Comparison of ENCODE assay signal across 9 mouse cellular contexts in the genomic region with DNA sequence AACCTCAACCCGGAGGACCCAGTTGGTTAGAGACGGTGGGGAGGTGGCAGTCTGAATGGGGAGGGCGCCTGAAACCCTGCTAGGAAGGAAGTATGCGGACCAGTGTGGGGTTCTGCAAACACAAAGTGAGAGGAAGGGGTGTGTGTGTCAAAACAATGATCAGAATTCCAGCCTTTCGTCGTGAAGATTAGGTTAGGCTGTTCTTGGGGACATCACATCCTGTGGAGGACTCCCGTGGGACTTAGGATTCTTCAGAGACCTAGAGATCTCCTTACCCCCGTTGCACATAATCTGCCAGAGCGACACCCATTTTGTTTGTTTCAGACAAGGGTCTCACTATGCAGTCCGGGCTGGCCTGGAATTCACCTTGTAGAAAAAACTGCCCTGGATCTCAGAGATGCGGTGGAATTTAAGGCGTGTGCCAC. TPM values are rescaled to one million over a fixed set of nuclear protein-coding genes. Genes with fewer than 3 reads are reported as not detected.
DNase-seq lines count a peak whose midpoint lies in the region; ATAC-seq lines count a peak whose summit lies in the region.
"Had no signal": no experiment of that assay in that cellular context is flagged by ENCODE, and none has a peak within 500 bp of the region (broad histone marks: within the 10 kb centered on the region; RNA-seq: fewer than 3 reads in every experiment).

No protein-coding gene starts in this region.

- WGBS in heart, embryonic 16.5 days: 7% methylated on average over 12 of the region's 12 CpGs
- 5% methylated on average over 12 of the region's 12 CpGs for WGBS in limb, embryonic 15.5 days

- H3K4me1 ChIP-seq in heart, embryonic 16.5 days (ENCODE audit: control insufficient read depth, insufficient read depth, low read length): peaks cover 28% of the 10 kb centered on the region
- H3K4me1 ChIP-seq in limb, embryonic 15.5 days: peaks cover 37% of the 10 kb centered on the region

- peak overlapping the region; percentile 97 for H3K4me2 ChIP-seq in heart, embryonic 16.5 days (ENCODE audit: low read depth, low read length)
- H3K4me2 ChIP-seq in limb, embryonic 15.5 days: peak overlapping the region; percentile 96

- no peak for ATAC-seq in cerebellum, adult (ENCODE audit: insufficient number of reproducible peaks, low FRiP score, low TSS enrichment)
- ATAC-seq in heart, embryonic 16.5 days (replicated peaks; ENCODE audit: extremely low read depth, insufficient read depth, low FRiP score): peak; percentile 50
- ATAC-seq in limb, embryonic 15.5 days (ENCODE audit: insufficient number of reproducible peaks, low FRiP score, low TSS enrichment, low read depth): no peak

- peak overlapping the region; percentile 74 for H3K9ac ChIP-seq in heart, embryonic 16.5 days (ENCODE audit: low read length)
- H3K9ac ChIP-seq in limb, embryonic 15.5 days: peak overlapping the region; percentile 33; the same call in 1 of the 2 replicates

- H3K9me3 ChIP-seq in heart, embryonic 16.5 days (replicated peaks; ENCODE audit: control insufficient read depth, low read length): no peaks in the 10 kb centered on the region
- no peaks in the 10 kb centered on the region for H3K9me3 ChIP-seq in limb, embryonic 15.5 days

- H3K27ac ChIP-seq in heart, embryonic 16.5 days (ENCODE audit: low read length): peak overlapping the region; percentile 95
- peak overlapping the region; percentile 93 for H3K27ac ChIP-seq in limb, embryonic 15.5 days

- H3K4me3 ChIP-seq in heart, embryonic 16.5 days (ENCODE audit: low read length): peak overlapping the region; percentile 70
- H3K4me3 ChIP-seq in limb, embryonic 15.5 days: peak overlapping the region; percentile 62

- H3K36me3 ChIP-seq in heart, embryonic 16.5 days (ENCODE audit: control insufficient read depth, insufficient read depth): peaks cover 21% of the 10 kb centered on the region
- H3K36me3 ChIP-seq in limb, embryonic 15.5 days: peaks cover 17% of the 10 kb centered on the region

- peak; percentile 30 to 46 for DNase-seq in cerebellum, postnatal 10 days
- peak; percentile 52 for DNase-seq in embryo, embryonic 9.5 days (ENCODE audit: extremely low spot score)
- peak; percentile 60 for DNase-seq in neural tube, embryonic 10.5 days (ENCODE audit: extremely low spot score, low spot score)
- DNase-seq in urinary bladder, postnatal 25 days (ENCODE audit: low spot score): no peak
- DNase-seq in right cerebral cortex, adult 18-20 months: no peak

- H3K27me3 ChIP-seq in heart, embryonic 16.5 days (ENCODE audit: control insufficient read depth, insufficient read depth, low read length): no peaks in the 10 kb centered on the region
- no peaks in the 10 kb centered on the region for H3K27me3 ChIP-seq in limb, embryonic 15.5 days
- H3K27me3 ChIP-seq: Patski had no signal

RNA-seq across cellular contexts. Expression of a gene that starts 0.7 kb away (rescaled TPM):
- polyA plus RNA-seq in heart, embryonic 16.5 days (2015; fragmentation: Nextera tagmentation; extraction: Ambion mirVana): 189 and 195 TPM in 2 replicates
- 164 and 184 TPM in 2 replicates for polyA plus RNA-seq in limb, embryonic 15.5 days (2015; fragmentation: Nextera tagmentation; extraction: Ambion mirVana)

RNA-seq across cellular contexts. Expression of a gene that starts 9.9 kb away (rescaled TPM):
- 66.5 and 69.4 TPM in 2 replicates for polyA plus RNA-seq in heart, embryonic 16.5 days (2015; fragmentation: Nextera tagmentation; extraction: Ambion mirVana)
- 273 and 305 TPM in 2 replicates for polyA plus RNA-seq in limb, embryonic 15.5 days (2015; fragmentation: Nextera tagmentation; extraction: Ambion mirVana)

RNA-seq across cellular contexts. Expression of a gene that starts 19.5 kb away (rescaled TPM):
- polyA plus RNA-seq in heart, embryonic 16.5 days (2015; fragmentation: Nextera tagmentation; extraction: Ambion mirVana): 0.88 and 1.2 TPM in 2 replicates
- polyA plus RNA-seq in limb, embryonic 15.5 days (2015; fragmentation: Nextera tagmentation; extraction: Ambion mirVana): 0.24 and 0.62 TPM in 2 replicates
- polyA plus RNA-seq: Patski had no signal

RNA-seq across cellular contexts. Expression of a gene that starts 28.7 kb away (rescaled TPM):
- polyA plus RNA-seq in heart, embryonic 16.5 days (2015; fragmentation: Nextera tagmentation; extraction: Ambion mirVana): 67.8 and 70.6 TPM in 2 replicates
- polyA plus RNA-seq in limb, embryonic 15.5 days (2015; fragmentation: Nextera tagmentation; extraction: Ambion mirVana): 103 and 106 TPM in 2 replicates

RNA-seq across cellular contexts. Expression of a gene that starts 28.8 kb away (rescaled TPM):
- 5.3 and 5.5 TPM in 2 replicates for polyA plus RNA-seq in heart, embryonic 16.5 days (2015; fragmentation: Nextera tagmentation; extraction: Ambion mirVana)
- 5.6 and 7.9 TPM in 2 replicates for polyA plus RNA-seq in limb, embryonic 15.5 days (2015; fragmentation: Nextera tagmentation; extraction: Ambion mirVana)

Comparison
In these comparisons a context has a peak if more than half of its experiments do, and no peak if none do; other contexts are left out.
1. DNase-seq: peak in cerebellum, postnatal 10 days (2 of 2), embryo, embryonic 9.5 days (single experiment) and neural tube, embryonic 10.5 days (single experiment); none in urinary bladder, postnatal 25 days (single experiment) and right cerebral cortex, adult 18-20 months (single experiment).